In genomic region chr11:45274446-45275119, GRCm38 (mm10) we compare ENCODE assay signal across 11 mouse cellular contexts.
DNase-seq lines count a peak whose midpoint lies in the region; ATAC-seq and TF ChIP-seq lines count a peak whose summit lies in the region.
"Had no signal": no experiment of that assay in that cellular context is flagged by ENCODE, and none has a peak within 500 bp of the region (broad histone marks: within the 10 kb centered on the region; RNA-seq: fewer than 3 reads in every experiment).

No protein-coding gene starts in this region.

- no peaks in the 10 kb centered on the region for H3K4me1 ChIP-seq in midbrain, embryonic 14.5 days (ENCODE audit: control insufficient read depth, insufficient read depth, low read length)
- no peaks in the 10 kb centered on the region for H3K4me1 ChIP-seq in midbrain, postnatal 0 days (ENCODE audit: insufficient read depth, low read length)
- H3K4me1 ChIP-seq in forebrain, embryonic 13.5 days: no peaks in the 10 kb centered on the region
- H3K4me1 ChIP-seq: liver, embryonic 12.5 days; stomach, embryonic 15.5 days had no signal

- 89% methylated on average over 10 of the region's 10 CpGs for WGBS in midbrain, embryonic 14.5 days
- 77% methylated on average over 10 of the region's 10 CpGs for WGBS in midbrain, postnatal 0 days
- WGBS in forebrain, embryonic 13.5 days: 94% methylated on average over 10 of the region's 10 CpGs

- no peaks in the 10 kb centered on the region for H3K9me3 ChIP-seq in midbrain, embryonic 14.5 days (ENCODE audit: control insufficient read depth, low read length)
- H3K9me3 ChIP-seq in midbrain, postnatal 0 days (ENCODE audit: low read length): no peaks in the 10 kb centered on the region
- no peaks in the 10 kb centered on the region for H3K9me3 ChIP-seq in forebrain, embryonic 13.5 days (replicated peaks)
- H3K9me3 ChIP-seq: liver, embryonic 12.5 days; stomach, embryonic 15.5 days had no signal

- H3K27me3 ChIP-seq in midbrain, embryonic 14.5 days (ENCODE audit: control insufficient read depth, insufficient read depth, low read length): no peaks in the 10 kb centered on the region
- no peaks in the 10 kb centered on the region for H3K27me3 ChIP-seq in midbrain, postnatal 0 days (ENCODE audit: insufficient read depth, low read length)
- H3K27me3 ChIP-seq in forebrain, embryonic 13.5 days: no peaks in the 10 kb centered on the region
- H3K27me3 ChIP-seq: liver, embryonic 12.5 days; stomach, embryonic 15.5 days had no signal

- ATAC-seq in midbrain, embryonic 14.5 days (ENCODE audit: low FRiP score, low TSS enrichment): no peak
- ATAC-seq in midbrain, postnatal 0 days (ENCODE audit: low FRiP score): no peak
- no peak for ATAC-seq in forebrain, embryonic 13.5 days
- ATAC-seq in granulocyte monocyte progenitor cell, adult 5-6 weeks (replicated peaks; ENCODE audit: poor library complexity, severe bottlenecking): no peak
- ATAC-seq: liver, embryonic 12.5 days had no signal

- no peak overlapping the region for H3K4me2 ChIP-seq in midbrain, embryonic 14.5 days (ENCODE audit: low read length)
- no peak overlapping the region for H3K4me2 ChIP-seq in midbrain, postnatal 0 days (ENCODE audit: low read depth, low read length, poor library complexity, severe bottlenecking)
- H3K4me2 ChIP-seq in forebrain, embryonic 13.5 days: no peak overlapping the region
- H3K4me2 ChIP-seq: liver, embryonic 12.5 days; stomach, embryonic 15.5 days had no signal

- no peak overlapping the region for H3K9ac ChIP-seq in midbrain, embryonic 14.5 days (replicated peaks; ENCODE audit: low read length)
- no peak overlapping the region for H3K9ac ChIP-seq in midbrain, postnatal 0 days (replicated peaks; ENCODE audit: low read length, poor library complexity, severe bottlenecking)
- no peak overlapping the region for H3K9ac ChIP-seq in forebrain, embryonic 13.5 days
- H3K9ac ChIP-seq: liver, embryonic 12.5 days; stomach, embryonic 15.5 days had no signal

- no peak for TF ChIP-seq CTCF in midbrain, postnatal 0 days (IDR thresholded peaks at IDR 0.05)

- no peak overlapping the region for H3K4me3 ChIP-seq in midbrain, embryonic 14.5 days (replicated peaks; ENCODE audit: low read depth, low read length)
- no peak overlapping the region for H3K4me3 ChIP-seq in midbrain, postnatal 0 days (ENCODE audit: low read depth, low read length)
- no peak overlapping the region for H3K4me3 ChIP-seq in forebrain, embryonic 13.5 days
- H3K4me3 ChIP-seq: erythroblast, embryonic 14.5 days; liver, embryonic 12.5 days; stomach, embryonic 15.5 days had no signal

- H3K27ac ChIP-seq in midbrain, embryonic 14.5 days (replicated peaks; ENCODE audit: low read depth, low read length): no peak overlapping the region
- H3K27ac ChIP-seq in midbrain, postnatal 0 days (ENCODE audit: low read depth, low read length): no peak overlapping the region
- no peak overlapping the region for H3K27ac ChIP-seq in forebrain, embryonic 13.5 days
- H3K27ac ChIP-seq: liver, embryonic 12.5 days; stomach, embryonic 15.5 days had no signal

- H3K36me3 ChIP-seq in midbrain, embryonic 14.5 days (ENCODE audit: control insufficient read depth, insufficient read depth, low read length): no peaks in the 10 kb centered on the region
- H3K36me3 ChIP-seq in midbrain, postnatal 0 days (ENCODE audit: insufficient read depth, low read length): no peaks in the 10 kb centered on the region
- no peaks in the 10 kb centered on the region for H3K36me3 ChIP-seq in forebrain, embryonic 13.5 days (ENCODE audit: poor library complexity, severe bottlenecking)
- H3K36me3 ChIP-seq: liver, embryonic 12.5 days; stomach, embryonic 15.5 days had no signal

- peak; percentile 18 for DNase-seq in adrenal gland, postnatal 14 days
- no peak for DNase-seq in adrenal gland, adult 18-20 months (ENCODE audit: low spot score in 2 of 2)
- peak; percentile 21 for DNase-seq in midbrain, embryonic 14.5 days
- no peak for DNase-seq in midbrain, postnatal 0 days (ENCODE audit: low spot score)
- DNase-seq in gastrocnemius, postnatal 4 days (ENCODE audit: low spot score in 2 of 2): peak; percentile 40 to 49
- DNase-seq in skeletal muscle tissue, adult 2 months (ENCODE audit: low read depth, low spot score): peak; percentile 64

Comparison
In these comparisons a context has a peak if more than half of its experiments do, and no peak if none do; other contexts are left out.
1. DNase-seq: peak in adrenal gland, postnatal 14 days (single experiment), midbrain, embryonic 14.5 days (single experiment), gastrocnemius, postnatal 4 days (2 of 2) and skeletal muscle tissue, adult 2 months (single experiment); none in adrenal gland, adult 18-20 months (0 of 2) and midbrain, postnatal 0 days (single experiment).